Mouse (Mus musculus) heart, embryonic 13.5 days (tissue): ENCODE measurements around the gene Mfsd13b. TPM values are rescaled to one million over a fixed set of nuclear protein-coding genes. Genes with fewer than 3 reads are reported as not detected.

ENCODE experiments used
- ATAC-seq: fragments of 200-750 bp; cut with Nextera tagmentation; 2 replicates; pipeline ENCODE4 v1.8.0; 2017; ENCODE audit warnings: moderate TSS enrichment; ENCODE audit not compliant: insufficient number of reproducible peaks, low FRiP score, low TSS enrichment; ENCODE audit errors: extremely low read depth
- H3K27ac ChIP-seq: fragments of 300-500 bp; sonication (generic); replicated peaks from 2 replicates; pipeline ENCODE4 v1.5.1; 2015; ENCODE audit warnings: moderate library complexity, mild to moderate bottlenecking, inconsistent platforms
- H3K27me3 ChIP-seq: fragments of 300-500 bp; sonication (generic); replicated peaks from 2 replicates; pipeline ENCODE4 v1.6.1; 2015; ENCODE audit warnings: mild to moderate bottlenecking, inconsistent platforms
- H3K36me3 ChIP-seq: fragments of 300-500 bp; sonication (generic); 2 replicates; pipeline ENCODE4 v1.6.1; 2015; ENCODE audit warnings: mild to moderate bottlenecking, inconsistent platforms
- H3K4me1 ChIP-seq: fragments of 300-500 bp; sonication (generic); 2 replicates; pipeline ENCODE4 v1.6.1; 2015; ENCODE audit warnings: inconsistent platforms
- H3K4me2 ChIP-seq: fragments of 300-500 bp; sonication (generic); 2 replicates; pipeline ENCODE4 v1.6.1; 2015; ENCODE audit warnings: inconsistent platforms, mild to moderate bottlenecking, moderate library complexity
- H3K4me3 ChIP-seq: fragments of 300-500 bp; sonication (generic); 2 replicates; pipeline ENCODE4 v1.5.1; 2015; ENCODE audit warnings: moderate library complexity, mild to moderate bottlenecking, inconsistent platforms
- H3K9ac ChIP-seq: fragments of 300-500 bp; sonication (generic); 2 replicates; pipeline ENCODE4 v1.6.1; 2015; ENCODE audit warnings: inconsistent platforms, mild to moderate bottlenecking, moderate library complexity
- H3K9me3 ChIP-seq: fragments of 300-500 bp; sonication (generic); 2 replicates; pipeline ENCODE4 v1.6.1; 2016; ENCODE audit warnings: inconsistent platforms
- whole genome bisulfite sequencing: fragments of 180-500 bp; shearing (Covaris S2); methylation state at CpG from one replicate; pipeline ENCODE4 v1.1.7; 2015; ENCODE audit warnings: mixed read lengths; 5-methylcytosine and 5-hydroxymethylcytosine counted together
- polyA plus RNA-seq: library from polyadenylated mRNA; unstranded; fragments of >200 nt; fragmentation: Nextera tagmentation; extraction: Ambion mirVana; gene quantifications from 2 replicates; pipeline ENCODE4 v1.2.1, GENCODE M21; 2015

The Mfsd13b gene
- polyA plus RNA-seq, 1 experiment from 2014 or later = 0.12 TPM

DNA sequence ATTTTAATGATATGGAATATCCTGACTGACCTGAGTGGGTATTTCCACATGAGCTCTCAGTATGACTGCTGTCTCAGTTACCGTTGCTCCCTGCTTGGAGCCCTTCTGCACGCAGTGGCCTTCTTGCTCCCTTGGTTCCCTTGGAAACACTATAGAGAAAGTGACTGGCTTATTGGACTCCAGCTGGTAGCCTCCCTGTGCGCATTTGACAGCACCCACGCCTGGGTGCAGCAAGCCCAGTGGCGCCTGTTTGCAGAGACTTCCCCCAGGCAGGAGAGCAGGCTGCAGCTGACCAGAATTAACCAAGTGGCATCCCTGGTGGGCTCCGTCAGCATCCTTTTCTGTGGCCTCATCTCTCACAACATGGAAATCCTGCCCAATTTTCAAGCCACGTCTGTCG, 8.9 kb downstream of the Mfsd13b start:
- ATAC-seq = no peak

DNA sequence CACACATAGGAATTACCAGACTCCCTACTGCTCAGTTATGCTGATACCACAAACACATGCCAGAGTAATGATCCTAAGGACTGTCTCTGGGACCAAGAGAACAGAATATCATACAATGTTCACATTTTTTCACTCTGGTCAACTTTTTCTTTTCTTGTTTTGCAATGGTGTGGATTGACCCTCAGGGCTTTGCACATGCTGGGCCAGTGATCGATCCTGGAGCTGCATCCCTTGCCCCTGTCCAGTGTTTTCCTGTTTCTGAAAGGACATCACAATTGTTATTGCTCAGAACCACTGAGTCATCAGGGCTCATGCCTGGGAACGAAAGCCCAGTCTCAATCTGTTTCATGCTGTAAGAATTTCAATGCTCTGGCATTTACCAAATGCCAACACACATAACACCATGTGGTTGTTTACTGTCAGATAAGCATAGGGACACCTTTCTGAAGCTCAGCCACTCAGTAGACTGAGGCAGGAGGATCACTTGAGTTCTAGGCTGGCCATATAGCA, 16.8 kb downstream of the Mfsd13b start:
- H3K27me3 ChIP-seq = no peaks in the 10 kb centered on the region
- ATAC-seq = no peak
- no peak overlapping the region for H3K4me2 ChIP-seq
- no peaks in the 10 kb centered on the region for H3K9me3 ChIP-seq
- no peak overlapping the region for H3K9ac ChIP-seq
- no peak overlapping the region for H3K27ac ChIP-seq
- no peak overlapping the region for H3K4me3 ChIP-seq
- no peaks in the 10 kb centered on the region for H3K4me1 ChIP-seq
- no peaks in the 10 kb centered on the region for H3K36me3 ChIP-seq
- 66% methylated on average over 2 of the region's 2 CpGs for WGBS

More for the DNA sequence above, 8.9 kb downstream of the Mfsd13b start:
- Histone ChIP-seq H3K9ac (no peak overlapping the region), H3K36me3 (no peaks in the 10 kb centered on the region), H3K27ac (no peak overlapping the region), H3K9me3 (peaks cover 3% of the 10 kb centered on the region; the same call in 1 of the 2 replicates), H3K27me3 (peaks cover 6% of the 10 kb centered on the region; the same call in 1 of the 2 replicates), H3K4me2 (no peak overlapping the region), H3K4me3 (no peak overlapping the region), H3K4me1 (no peaks in the 10 kb centered on the region)
- 73% methylated on average over 8 of the region's 8 CpGs for WGBS

DNA sequence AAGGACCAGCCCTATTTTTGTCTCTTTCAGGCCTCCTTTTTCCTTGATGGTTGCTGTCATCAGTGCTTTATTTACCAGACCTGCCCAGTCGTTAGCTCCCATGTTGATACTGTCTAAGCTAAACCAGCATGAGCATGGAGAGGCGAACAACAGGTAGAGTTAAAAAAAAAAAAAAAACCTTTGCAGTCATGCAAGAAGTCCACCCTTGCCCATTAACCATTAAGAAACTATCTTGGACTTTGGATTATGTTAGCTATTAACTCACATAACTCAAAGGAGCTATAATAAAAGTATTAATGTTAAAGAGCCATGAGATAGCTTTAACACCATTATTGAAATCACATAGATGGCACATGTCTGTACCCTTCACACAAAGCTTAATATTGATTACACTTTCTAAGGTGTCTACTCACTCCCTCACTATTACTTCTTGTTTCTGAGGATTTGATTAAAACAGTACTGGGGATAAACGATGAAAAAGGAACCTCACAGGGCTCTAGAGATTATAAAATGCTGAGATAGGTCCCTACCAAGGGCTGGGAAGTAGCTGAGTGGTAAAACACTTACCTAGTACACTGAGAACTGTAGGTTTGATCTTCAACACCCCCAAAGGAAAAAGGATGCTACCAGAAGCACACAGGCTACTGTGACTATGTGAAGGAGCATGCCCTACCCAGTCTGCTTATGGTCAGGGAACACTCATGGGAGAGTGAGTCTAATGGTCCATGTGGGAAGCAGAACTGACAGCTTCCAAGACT, 17.9 kb downstream of the Mfsd13b start:
- no peaks in the 10 kb centered on the region for H3K4me1 ChIP-seq
- no peaks in the 10 kb centered on the region for H3K9me3 ChIP-seq
- no peak overlapping the region for H3K4me2 ChIP-seq
- no peak overlapping the region for H3K4me3 ChIP-seq
- ATAC-seq = no peak
- no peak overlapping the region for H3K27ac ChIP-seq
- H3K9ac ChIP-seq = no peak overlapping the region
- 65% methylated on average over 3 of the region's 3 CpGs for WGBS
- no peaks in the 10 kb centered on the region for H3K27me3 ChIP-seq
- H3K36me3 ChIP-seq = no peaks in the 10 kb centered on the region

DNA sequence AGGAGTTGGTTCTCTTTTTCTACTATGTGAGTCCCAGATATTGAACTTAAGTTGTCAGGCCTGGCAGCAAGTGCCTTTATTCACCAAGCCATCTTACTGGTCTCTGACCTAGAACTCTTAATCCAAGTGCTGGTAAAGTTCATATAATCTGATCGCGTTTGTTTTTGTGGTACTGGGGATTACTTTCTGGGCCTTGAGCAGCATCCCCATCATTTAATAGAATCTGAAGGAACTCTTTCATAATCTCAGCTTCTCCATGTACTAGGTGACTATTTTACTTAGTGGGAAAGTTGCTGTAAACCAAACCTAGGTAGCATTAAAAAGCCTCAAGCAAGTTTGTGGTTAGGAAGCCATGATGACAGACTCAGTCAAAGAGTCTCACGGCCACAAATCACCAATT, 19.6 kb downstream of the Mfsd13b start:
- Histone ChIP-seq H3K27ac (no peak overlapping the region), H3K9me3 (no peaks in the 10 kb centered on the region), H3K4me2 (no peak overlapping the region), H3K36me3 (no peaks in the 10 kb centered on the region), H3K4me3 (no peak overlapping the region), H3K4me1 (no peaks in the 10 kb centered on the region), H3K9ac (no peak overlapping the region), H3K27me3 (0 out of 2 replicates have a peak, but pooled peaks cover 5% of the 10 kb centered on the region)
- ATAC-seq = no peak
- WGBS = 85% methylated on average over 3 of the region's 3 CpGs

DNA sequence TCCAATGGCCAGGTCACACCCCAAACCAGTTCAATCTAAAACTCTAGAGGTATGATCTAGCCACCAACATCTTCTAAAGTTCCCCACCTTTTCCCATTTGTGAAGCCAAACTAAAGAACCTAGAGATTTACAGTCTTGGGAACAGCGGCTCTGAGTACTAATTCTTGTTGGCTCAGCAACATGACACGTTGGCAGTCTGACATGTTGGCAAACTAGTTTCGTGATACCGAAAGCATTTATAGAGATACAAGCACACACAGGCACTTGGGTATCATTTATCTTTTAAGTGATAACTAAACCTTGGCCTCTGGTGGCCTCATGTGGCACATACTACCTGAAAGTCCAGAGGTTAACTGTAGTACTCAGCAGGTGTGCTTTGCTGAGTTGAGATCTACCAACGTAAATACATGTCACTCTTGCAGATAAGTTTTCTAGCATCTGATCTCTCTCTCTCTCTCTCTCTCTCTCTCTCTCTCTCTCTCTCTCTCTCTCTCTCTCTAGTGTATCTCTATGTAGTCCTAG, 20.2 kb downstream of the Mfsd13b start:
- Histone ChIP-seq H3K9ac (no peak overlapping the region), H3K4me3 (no peak overlapping the region), H3K27ac (no peak overlapping the region), H3K4me2 (no peak overlapping the region), H3K4me1 (no peaks in the 10 kb centered on the region), H3K27me3 (0 out of 2 replicates have a peak, but pooled peaks cover 5% of the 10 kb centered on the region), H3K9me3 (no peaks in the 10 kb centered on the region), H3K36me3 (no peaks in the 10 kb centered on the region)
- WGBS = 70% methylated on average over 5 of the region's 5 CpGs
- no peak for ATAC-seq

DNA sequence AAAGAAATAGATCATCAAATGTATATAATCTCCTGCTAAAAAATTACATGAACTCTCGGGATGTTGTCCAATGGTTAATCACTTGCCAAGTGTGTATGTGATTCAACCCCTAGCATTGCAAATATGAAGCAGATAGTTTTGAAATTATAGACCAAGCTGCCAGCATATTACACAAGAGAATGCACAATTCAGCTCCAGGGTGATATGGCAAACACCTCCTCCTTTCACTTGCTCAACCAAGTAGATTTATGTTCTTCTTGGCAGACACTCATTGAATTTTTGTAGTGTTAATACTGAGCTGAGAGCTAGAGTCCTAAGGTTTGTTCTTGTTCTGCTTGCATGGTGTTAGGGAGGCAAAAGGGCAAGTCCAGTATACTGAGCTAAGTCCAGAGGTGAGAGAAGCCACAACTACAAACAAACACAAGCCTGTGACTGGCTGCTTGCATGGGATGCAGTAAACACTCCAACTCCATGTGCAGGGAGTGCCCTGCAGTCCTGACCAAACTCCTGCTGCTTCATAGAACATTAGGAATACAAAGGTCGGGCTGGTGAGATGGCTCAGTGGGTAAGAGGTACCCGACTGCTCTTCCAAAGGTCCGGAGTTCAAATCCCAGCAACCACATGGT, 21.6 kb downstream of the Mfsd13b start:
- no peaks in the 10 kb centered on the region for H3K9me3 ChIP-seq
- no peak overlapping the region for H3K27ac ChIP-seq
- no peak for ATAC-seq
- H3K4me3 ChIP-seq = no peak overlapping the region
- no peak overlapping the region for H3K4me2 ChIP-seq
- H3K36me3 ChIP-seq = no peaks in the 10 kb centered on the region
- H3K27me3 ChIP-seq = 0 out of 2 replicates have a peak, but pooled peaks cover 5% of the 10 kb centered on the region
- WGBS = 73% methylated on average over 4 of the region's 4 CpGs
- no peak overlapping the region for H3K9ac ChIP-seq
- H3K4me1 ChIP-seq = no peaks in the 10 kb centered on the region

DNA sequence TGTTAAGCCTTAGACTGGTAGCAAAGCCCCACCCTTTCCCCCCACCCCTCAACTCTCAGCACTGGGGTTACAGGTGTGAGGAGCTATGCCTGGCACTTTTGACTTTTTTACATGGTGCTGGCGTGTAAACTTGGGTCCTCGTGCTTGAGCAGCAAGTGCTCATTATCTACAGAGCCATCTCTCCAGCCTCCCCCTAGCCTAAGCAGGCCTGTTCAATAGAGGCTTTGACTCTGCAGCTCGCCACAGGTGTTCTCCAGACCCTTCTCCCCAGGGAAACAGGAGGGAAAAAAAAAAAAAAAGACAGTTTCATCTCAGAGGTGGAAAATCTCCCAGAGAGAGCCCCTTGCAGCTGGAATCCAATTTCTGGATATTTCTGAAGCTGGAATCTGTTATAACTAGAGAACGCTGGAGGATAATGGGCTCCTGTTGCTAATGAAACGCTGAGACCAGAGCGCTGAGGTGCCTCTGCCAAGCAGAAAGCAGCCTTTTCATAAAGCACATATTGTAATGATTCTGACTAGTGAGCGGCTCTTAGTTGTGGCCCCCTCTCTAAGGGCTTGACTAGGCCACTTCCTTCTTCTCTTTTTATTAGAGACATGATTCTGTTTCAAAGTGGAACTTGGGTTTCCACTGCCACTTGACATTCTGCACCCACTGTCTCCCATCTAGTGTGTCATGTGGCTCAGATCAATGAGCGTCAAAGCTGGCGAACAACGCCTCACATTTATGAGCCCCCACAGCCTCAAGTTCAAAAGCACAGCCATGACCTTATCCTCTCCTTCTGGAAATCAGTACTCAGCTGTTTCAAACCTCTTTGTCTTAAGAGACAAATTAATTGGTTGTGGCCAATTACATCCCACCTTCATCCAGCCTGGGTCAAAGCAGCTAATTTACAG, 29.7 kb downstream of the Mfsd13b start:
- ATAC-seq = no peak
- 71% methylated on average over 10 of the region's 10 CpGs for WGBS
- Histone ChIP-seq H3K9ac (no peak overlapping the region), H3K4me3 (no peak overlapping the region), H3K27me3 (0 out of 2 replicates have a peak, but pooled peaks cover 10% of the 10 kb centered on the region), H3K36me3 (no peaks in the 10 kb centered on the region), H3K4me1 (no peaks in the 10 kb centered on the region), H3K4me2 (no peak overlapping the region), H3K27ac (no peak overlapping the region), H3K9me3 (no peaks in the 10 kb centered on the region)

DNA sequence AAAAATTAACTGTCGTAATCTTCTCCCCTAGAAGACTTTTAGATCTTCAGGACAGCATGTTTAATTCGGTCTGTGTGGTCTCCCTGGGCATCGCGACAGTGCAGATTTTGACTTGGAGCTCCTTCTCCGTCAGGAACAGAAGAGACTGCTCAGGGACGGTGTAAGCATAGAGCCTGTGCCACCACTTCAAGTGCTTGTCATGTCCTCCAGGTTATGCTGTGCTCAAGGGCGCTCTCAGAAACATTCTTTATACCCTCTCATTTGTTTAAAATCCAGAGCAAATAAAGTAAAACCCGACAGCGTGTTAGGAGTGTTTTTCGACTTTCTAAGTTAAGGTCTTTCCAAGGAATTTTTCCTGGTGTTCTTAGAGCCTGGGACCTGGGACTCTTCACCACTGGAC, 32.2 kb downstream of the Mfsd13b start:
- no peaks in the 10 kb centered on the region for H3K36me3 ChIP-seq
- 77% methylated on average over 10 of the region's 10 CpGs for WGBS
- H3K9me3 ChIP-seq = no peaks in the 10 kb centered on the region
- no peak overlapping the region for H3K4me3 ChIP-seq
- H3K4me1 ChIP-seq = no peaks in the 10 kb centered on the region
- ATAC-seq = no peak
- H3K27me3 ChIP-seq = 0 out of 2 replicates have a peak, but pooled peaks cover 12% of the 10 kb centered on the region
- H3K9ac ChIP-seq = no peak overlapping the region
- H3K4me2 ChIP-seq = no peak overlapping the region
- no peak overlapping the region for H3K27ac ChIP-seq

DNA sequence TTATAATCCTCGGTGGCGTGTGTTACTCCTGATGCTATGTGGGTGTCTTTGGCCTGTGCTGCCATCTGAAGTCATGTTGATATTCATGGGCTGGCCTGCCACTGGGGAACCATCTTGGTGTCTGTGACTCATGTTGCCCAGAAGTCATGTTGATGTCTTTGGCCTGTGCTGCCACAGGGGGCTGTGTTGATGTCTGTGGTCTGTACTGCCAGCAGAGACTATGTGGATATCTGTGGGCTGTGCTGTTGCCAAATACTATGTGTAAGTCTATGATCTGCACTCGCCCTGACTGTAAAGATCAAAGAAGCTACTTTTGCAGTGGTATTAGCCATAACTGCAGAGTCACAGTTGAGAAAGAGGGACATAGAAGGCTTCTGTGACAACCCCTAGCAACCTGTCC, 36.5 kb downstream of the Mfsd13b start:
- H3K4me3 ChIP-seq = no peak overlapping the region

DNA sequence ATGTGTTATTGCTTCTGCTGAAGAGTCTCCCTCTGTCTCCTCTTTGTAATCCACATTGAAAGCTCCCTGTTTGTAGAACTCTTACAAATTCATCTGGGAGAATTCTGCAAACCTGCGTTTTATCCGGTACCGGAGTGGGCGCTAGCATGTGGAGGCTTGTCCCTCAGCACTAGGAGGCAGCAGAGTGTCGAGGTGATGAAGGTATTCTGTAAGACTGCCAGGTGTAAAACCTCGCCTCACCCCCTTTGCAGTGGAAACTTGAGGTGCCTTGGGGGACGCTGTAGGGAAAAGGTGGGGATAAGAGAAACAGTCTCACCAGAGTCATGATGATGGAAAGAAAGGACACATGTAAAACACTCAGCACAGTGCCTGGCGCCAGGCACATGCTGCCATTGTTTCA, 38.0 kb downstream of the Mfsd13b start:
- WGBS = 33% methylated on average over 8 of the region's 8 CpGs

More for the DNA sequence above, 36.5 kb downstream of the Mfsd13b start:
- H3K36me3 ChIP-seq = no peaks in the 10 kb centered on the region
- H3K4me2 ChIP-seq = no peak overlapping the region
- no peak for ATAC-seq
- H3K27me3 ChIP-seq = 0 out of 2 replicates have a peak, but pooled peaks cover 10% of the 10 kb centered on the region
- no peaks in the 10 kb centered on the region for H3K9me3 ChIP-seq
- no peak overlapping the region for H3K9ac ChIP-seq
- H3K4me1 ChIP-seq = no peaks in the 10 kb centered on the region
- H3K27ac ChIP-seq = no peak overlapping the region
- 76% methylated on average over 3 of the region's 3 CpGs for WGBS

More for the DNA sequence above, 38.0 kb downstream of the Mfsd13b start:
- Histone ChIP-seq H3K9ac (no peak overlapping the region), H3K4me2 (no peak overlapping the region), H3K4me1 (no peaks in the 10 kb centered on the region), H3K4me3 (no peak overlapping the region), H3K9me3 (no peaks in the 10 kb centered on the region), H3K36me3 (no peaks in the 10 kb centered on the region), H3K27ac (no peak overlapping the region), H3K27me3 (peaks cover 12% of the 10 kb centered on the region; the same call in 1 of the 2 replicates)
- no peak for ATAC-seq
